Mouse (Mus musculus): Measurements from ENCODE around the gene Mlh1.

Gene Mlh1

GRCm38 (mm10) chr9:111286468-111286867 lies 14.9 kb upstream of the Mlh1 start:
- no peak for DNase-seq (ENCODE audit: low read depth, low spot score)

- DNase-seq (ENCODE audit: low read depth, low spot score) = no peak
Observed at GRCm38 (mm10) chr9:111285676-111286075, 14.1 kb upstream of the Mlh1 start.

GRCm38 (mm10) chr9:111285061-111285460 lies 13.5 kb upstream of the Mlh1 start:
- DNase-seq (ENCODE audit: low read depth, low spot score) = no peak

GRCm38 (mm10) chr9:111275156-111275555 lies 3.6 kb upstream of the Mlh1 start:
- no peak for DNase-seq (ENCODE audit: low read depth, low spot score)

GRCm38 (mm10) chr9:111273958-111274357 lies 2.4 kb upstream of the Mlh1 start:
- no peak for DNase-seq (ENCODE audit: low read depth, low spot score)

GRCm38 (mm10) chr9:111272996-111273785 lies 1.6 kb upstream of the Mlh1 start:
- DNase-seq (ENCODE audit: low read depth, low spot score) = no peak

GRCm38 (mm10) chr9:111272356-111272755 lies 765 bp upstream of the Mlh1 start:
- DNase-seq (ENCODE audit: low read depth, low spot score) = no peak

GRCm38 (mm10) chr9:111271056-111271433 lies 546 bp downstream of the Mlh1 start:
- no peak for DNase-seq (ENCODE audit: low read depth, low spot score)

GRCm38 (mm10) chr9:111270606-111271005 lies 985 bp downstream of the Mlh1 start:
- no peak for DNase-seq (ENCODE audit: low read depth, low spot score)

- no peak for DNase-seq (ENCODE audit: low read depth, low spot score)
Observed at GRCm38 (mm10) chr9:111267998-111268397, 3.6 kb downstream of the Mlh1 start.

- no peak for DNase-seq (ENCODE audit: low read depth, low spot score)
Observed at GRCm38 (mm10) chr9:111261356-111261755, 10.2 kb downstream of the Mlh1 start.

- no peak for DNase-seq (ENCODE audit: low read depth, low spot score)
Observed at GRCm38 (mm10) chr9:111260360-111260985, 11.1 kb downstream of the Mlh1 start.

- no peak for DNase-seq (ENCODE audit: low read depth, low spot score)
Observed at GRCm38 (mm10) chr9:111252161-111252869, 19.3 kb downstream of the Mlh1 start.

GRCm38 (mm10) chr9:111247682-111248246 lies 23.8 kb downstream of the Mlh1 start:
- no peak for DNase-seq (ENCODE audit: low read depth, low spot score)

- DNase-seq (ENCODE audit: low read depth, low spot score) = no peak
Observed at GRCm38 (mm10) chr9:111245546-111245945, 26.0 kb downstream of the Mlh1 start.

- DNase-seq (ENCODE audit: low read depth, low spot score) = no peak
Observed at GRCm38 (mm10) chr9:111243384-111243783, 28.2 kb downstream of the Mlh1 start.

GRCm38 (mm10) chr9:111239821-111240220 lies 31.8 kb downstream of the Mlh1 start:
- DNase-seq (ENCODE audit: low read depth, low spot score) = no peak

GRCm38 (mm10) chr9:111237726-111238125 lies 33.9 kb downstream of the Mlh1 start:
- DNase-seq (ENCODE audit: low read depth, low spot score) = no peak

GRCm38 (mm10) chr9:111234701-111235100 lies 36.9 kb downstream of the Mlh1 start:
- no peak for DNase-seq (ENCODE audit: low read depth, low spot score)

GRCm38 (mm10) chr9:111228446-111228845 lies 43.1 kb downstream of the Mlh1 start:
- DNase-seq (ENCODE audit: low read depth, low spot score) = no peak

- DNase-seq (ENCODE audit: low read depth, low spot score) = no peak
Observed at GRCm38 (mm10) chr9:111223406-111223805, 48.2 kb downstream of the Mlh1 start.

GRCm38 (mm10) chr9:111221580-111221979 lies 50.0 kb downstream of the Mlh1 start:
- no peak for DNase-seq (ENCODE audit: low read depth, low spot score)
